Mouse (Mus musculus) hindbrain, embryonic 12.5 days (tissue): ENCODE data around the gene Mrtfb. TPM values are rescaled to one million over a fixed set of nuclear protein-coding genes. Genes with fewer than 3 reads are reported as not detected.
A peak's percentile ranks its signal among the peaks of the same experiment; 100 is the strongest.

Experiments used
- ATAC-seq: fragments of 200-750 bp; cut with Nextera tagmentation; 2 replicates; pipeline ENCODE4 v1.8.0; 2017; ENCODE audit warnings: moderate TSS enrichment; ENCODE audit not compliant: low FRiP score
- H3K27ac ChIP-seq: fragments of 300-500 bp; sonication (generic); 2 replicates; pipeline ENCODE4 v1.5.1; 2016; ENCODE audit warnings: mild to moderate bottlenecking
- H3K27me3 ChIP-seq: fragments of 300-500 bp; sonication (generic); 2 replicates; pipeline ENCODE4 v1.6.1; 2016; ENCODE audit warnings: mild to moderate bottlenecking
- H3K36me3 ChIP-seq: fragments of 300-500 bp; sonication (generic); 2 replicates; pipeline ENCODE4 v1.6.1; 2016; ENCODE audit warnings: mild to moderate bottlenecking
- H3K4me1 ChIP-seq: fragments of 300-500 bp; sonication (generic); 2 replicates; pipeline ENCODE4 v1.6.1; 2016
- H3K4me2 ChIP-seq: fragments of 300-500 bp; sonication (generic); replicated peaks from 2 replicates; pipeline ENCODE4 v1.6.1; 2016; ENCODE audit warnings: mild to moderate bottlenecking
- H3K4me3 ChIP-seq: fragments of 300-500 bp; sonication (generic); 2 replicates; pipeline ENCODE4 v1.5.1; 2016; ENCODE audit warnings: mild to moderate bottlenecking
- H3K9ac ChIP-seq: fragments of 300-500 bp; sonication (generic); 2 replicates; pipeline ENCODE4 v1.6.1; 2016; ENCODE audit warnings: mild to moderate bottlenecking, moderate library complexity
- H3K9me3 ChIP-seq: fragments of 300-500 bp; sonication (generic); replicated peaks from 2 replicates; pipeline ENCODE4 v1.6.1; 2016; ENCODE audit warnings: mild to moderate bottlenecking
- WGBS: fragments of 180-500 bp; shearing (Covaris S2); methylation state at CpG from one replicate; pipeline ENCODE4 v1.1.7; 2016; 5-methylcytosine and 5-hydroxymethylcytosine counted together
- polyA plus RNA-seq: library from polyadenylated mRNA; unstranded; fragments of >200 nt; fragmentation: Nextera tagmentation; extraction: Ambion mirVana; gene quantifications from 2 replicates; pipeline ENCODE4 v1.2.1, GENCODE M21; 2016

Mrtfb gene
- polyA plus RNA-seq, 1 experiment from 2014 or later, result 15.9 TPM

DNA sequence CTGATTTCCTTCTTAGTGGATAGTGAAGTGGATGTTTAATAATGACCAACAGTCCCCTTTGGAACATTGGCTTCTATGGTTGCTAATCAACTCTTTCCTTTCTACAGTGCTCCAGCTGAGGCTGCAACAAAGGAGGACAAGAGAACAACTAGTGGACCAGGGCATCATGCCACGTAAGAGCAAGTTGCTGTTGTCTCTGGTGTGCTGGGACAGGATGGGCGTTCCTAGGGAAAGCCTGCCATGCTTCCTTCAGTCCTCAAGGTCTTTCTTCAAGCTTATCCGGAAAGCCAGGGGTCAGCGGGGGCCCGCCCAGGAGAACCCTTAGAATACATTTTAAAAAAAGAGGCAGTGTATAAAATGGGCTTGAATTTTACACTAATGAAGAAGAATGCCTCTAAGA lies 121.9 kb downstream of the Mrtfb start:
- Histone ChIP-seq H3K4me1 (no peaks in the 10 kb centered on the region), H3K27me3 (no peaks in the 10 kb centered on the region), H3K4me2 (no peak overlapping the region), H3K36me3 (no peaks in the 10 kb centered on the region), H3K27ac (no peak overlapping the region), H3K9ac (no peak overlapping the region), H3K4me3 (no peak overlapping the region), H3K9me3 (no peaks in the 10 kb centered on the region)
- WGBS, result 91% methylated on average over 5 of the region's 5 CpGs
- no peak for ATAC-seq

DNA sequence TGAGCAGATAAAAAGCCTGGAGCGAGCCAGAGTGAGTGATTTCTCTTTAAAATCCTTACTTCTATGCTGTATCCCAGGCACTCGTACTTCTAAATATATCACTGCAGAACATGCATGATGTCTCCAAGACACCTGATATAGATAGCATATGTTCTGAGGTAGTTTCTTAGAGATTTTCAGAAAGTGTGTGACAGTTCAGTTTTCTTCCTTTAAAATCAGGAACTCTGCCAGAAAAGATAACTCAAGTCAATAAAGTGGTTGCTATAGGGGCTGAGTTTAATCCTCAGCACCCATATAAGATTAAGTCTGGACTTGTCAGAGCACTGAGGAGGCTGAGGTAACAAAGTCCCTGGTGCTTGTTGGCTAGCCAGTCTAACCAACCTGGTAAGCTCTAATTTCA lies 123.6 kb downstream of the Mrtfb start:
- no peaks in the 10 kb centered on the region for H3K27me3 ChIP-seq
- ATAC-seq, result no peak
- no peak overlapping the region for H3K4me2 ChIP-seq
- H3K36me3 ChIP-seq, result peaks cover 8% of the 10 kb centered on the region; the same call in 1 of the 2 replicates
- 90% methylated on average over 2 of the region's 2 CpGs for WGBS
- H3K9me3 ChIP-seq, result no peaks in the 10 kb centered on the region
- no peak overlapping the region for H3K9ac ChIP-seq
- H3K4me3 ChIP-seq, result no peak overlapping the region
- no peak overlapping the region for H3K27ac ChIP-seq
- no peaks in the 10 kb centered on the region for H3K4me1 ChIP-seq

DNA sequence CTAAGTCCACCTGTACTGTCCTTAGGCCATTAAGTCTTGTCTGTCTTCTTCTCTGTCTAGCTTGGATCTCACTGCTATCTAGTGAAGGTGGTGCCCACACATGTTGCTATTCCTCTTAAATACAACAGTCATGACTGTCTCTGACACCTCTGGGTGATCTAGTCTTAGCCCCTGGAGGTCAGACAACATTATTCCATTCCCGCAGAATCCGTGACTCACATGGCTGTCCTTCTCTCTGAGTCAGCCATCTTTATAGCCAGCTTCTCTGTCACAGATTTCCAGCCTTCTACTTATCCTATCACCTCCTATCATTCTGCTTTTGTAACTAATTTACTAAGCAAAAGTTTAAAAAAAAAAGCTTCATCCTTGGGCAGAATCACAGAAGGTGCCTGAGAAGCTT lies 125.5 kb downstream of the Mrtfb start:
- Histone ChIP-seq H3K9ac (no peak overlapping the region), H3K4me3 (no peak overlapping the region), H3K9me3 (no peaks in the 10 kb centered on the region), H3K36me3 (peaks cover 23% of the 10 kb centered on the region), H3K4me2 (no peak overlapping the region), H3K4me1 (no peaks in the 10 kb centered on the region), H3K27ac (no peak overlapping the region), H3K27me3 (no peaks in the 10 kb centered on the region)
- WGBS, result 95% methylated on average over 2 of the region's 2 CpGs
- ATAC-seq, result no peak

DNA sequence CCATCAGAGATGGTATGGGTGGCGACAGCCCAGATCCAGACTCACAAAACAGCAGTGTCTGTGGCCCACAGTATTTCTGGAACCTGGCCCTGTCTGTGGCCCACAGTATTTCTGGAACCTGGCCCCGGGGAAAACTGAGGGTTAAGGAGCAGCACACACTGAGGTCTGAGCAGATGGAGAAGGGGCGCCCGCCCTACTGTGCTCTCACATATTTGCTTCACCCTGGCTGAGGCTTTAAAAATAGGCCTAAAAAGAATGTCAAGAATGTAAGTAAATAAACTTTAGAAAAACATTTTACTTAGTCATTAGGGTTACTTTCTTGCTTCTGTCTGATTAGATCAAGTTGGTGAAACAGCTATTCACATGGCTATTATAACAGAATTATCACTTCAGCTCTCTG lies 131.0 kb downstream of the Mrtfb start:
- Histone ChIP-seq H3K36me3 (peaks cover 41% of the 10 kb centered on the region), H3K4me2 (no peak overlapping the region), H3K4me3 (no peak overlapping the region), H3K9me3 (no peaks in the 10 kb centered on the region), H3K9ac (no peak overlapping the region), H3K27ac (no peak overlapping the region), H3K4me1 (no peaks in the 10 kb centered on the region), H3K27me3 (no peaks in the 10 kb centered on the region)
- WGBS, result 85% methylated on average over 4 of the region's 4 CpGs
- no peak for ATAC-seq

DNA sequence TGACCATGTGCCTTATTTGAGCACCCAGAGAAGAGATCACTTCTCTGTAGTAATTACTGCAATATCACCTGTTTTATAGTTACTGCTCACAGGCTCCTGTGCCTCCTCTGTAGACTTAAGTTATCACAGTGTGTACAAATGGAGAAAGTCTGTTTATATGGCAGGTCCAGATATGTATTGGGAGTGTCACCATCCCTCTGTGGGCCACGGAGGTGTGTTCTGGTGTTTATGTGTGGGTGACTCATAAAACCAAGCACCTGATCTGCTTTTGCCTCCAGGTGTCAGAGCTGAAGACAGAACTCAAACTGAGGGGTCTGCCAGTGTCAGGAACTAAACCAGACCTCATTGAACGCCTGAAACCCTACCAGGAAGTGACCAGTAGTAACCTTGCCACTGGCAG lies 144.1 kb downstream of the Mrtfb start:
- no peaks in the 10 kb centered on the region for H3K27me3 ChIP-seq
- no peaks in the 10 kb centered on the region for H3K9me3 ChIP-seq
- 80% methylated on average over 2 of the region's 2 CpGs for WGBS
- H3K4me1 ChIP-seq, result no peaks in the 10 kb centered on the region
- peaks cover 75% of the 10 kb centered on the region for H3K36me3 ChIP-seq
- H3K27ac ChIP-seq, result no peak overlapping the region
- H3K4me3 ChIP-seq, result no peak overlapping the region
- H3K9ac ChIP-seq, result no peak overlapping the region
- H3K4me2 ChIP-seq, result no peak overlapping the region
- ATAC-seq, result no peak

DNA sequence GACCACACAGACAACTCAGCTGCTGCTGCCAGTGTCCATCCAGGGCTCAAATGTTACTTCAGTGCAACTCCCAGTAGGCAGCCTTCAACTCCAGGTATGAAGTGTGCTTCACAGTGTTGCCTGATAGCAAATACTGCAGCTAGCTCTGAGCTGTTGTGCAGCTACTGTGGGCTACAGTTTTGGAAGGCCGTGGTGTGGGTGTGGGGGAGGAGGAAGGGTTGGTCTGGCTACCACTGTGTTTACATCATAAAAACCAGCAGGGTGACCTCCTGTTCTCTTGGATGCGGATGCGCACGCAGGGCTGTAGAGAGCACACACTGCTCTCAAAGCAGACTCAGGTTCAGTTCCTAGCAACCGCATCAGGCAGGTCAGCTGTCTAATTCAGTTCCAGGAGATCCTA lies 145.3 kb downstream of the Mrtfb start:
- no peak overlapping the region for H3K27ac ChIP-seq
- no peak overlapping the region for H3K4me3 ChIP-seq
- H3K9ac ChIP-seq, result no peak overlapping the region
- peaks cover 76% of the 10 kb centered on the region for H3K36me3 ChIP-seq
- ATAC-seq, result no peak
- H3K4me1 ChIP-seq, result no peaks in the 10 kb centered on the region
- WGBS, result 80% methylated on average over 5 of the region's 5 CpGs
- no peaks in the 10 kb centered on the region for H3K27me3 ChIP-seq
- H3K9me3 ChIP-seq, result no peaks in the 10 kb centered on the region
- no peak overlapping the region for H3K4me2 ChIP-seq

DNA sequence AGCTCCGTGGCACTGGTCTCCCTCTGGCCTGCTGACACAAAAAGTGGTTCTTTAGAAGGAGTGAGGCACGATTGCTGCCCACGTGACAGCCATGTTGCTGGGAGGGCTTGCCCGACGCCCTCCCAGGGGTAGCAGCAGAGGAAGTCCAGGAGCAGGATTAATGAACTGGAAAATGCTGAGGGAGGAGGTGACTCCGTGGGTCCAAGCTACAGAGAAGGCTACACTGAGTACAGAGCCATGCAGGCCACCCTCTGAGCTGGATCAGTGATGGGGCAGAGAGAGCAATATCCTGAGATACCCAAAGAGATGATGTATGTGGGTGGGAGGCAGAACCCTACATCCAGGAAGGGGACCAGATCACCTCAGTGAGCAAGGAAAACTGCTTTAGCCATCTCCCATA lies 148.4 kb downstream of the Mrtfb start:
- H3K36me3 ChIP-seq, result peaks cover 58% of the 10 kb centered on the region
- H3K4me3 ChIP-seq, result no peak overlapping the region
- no peaks in the 10 kb centered on the region for H3K4me1 ChIP-seq
- H3K27me3 ChIP-seq, result no peaks in the 10 kb centered on the region
- no peak overlapping the region for H3K9ac ChIP-seq
- 78% methylated on average over 6 of the region's 6 CpGs for WGBS
- no peak overlapping the region for H3K4me2 ChIP-seq
- no peaks in the 10 kb centered on the region for H3K9me3 ChIP-seq
- no peak for ATAC-seq
- H3K27ac ChIP-seq, result no peak overlapping the region

DNA sequence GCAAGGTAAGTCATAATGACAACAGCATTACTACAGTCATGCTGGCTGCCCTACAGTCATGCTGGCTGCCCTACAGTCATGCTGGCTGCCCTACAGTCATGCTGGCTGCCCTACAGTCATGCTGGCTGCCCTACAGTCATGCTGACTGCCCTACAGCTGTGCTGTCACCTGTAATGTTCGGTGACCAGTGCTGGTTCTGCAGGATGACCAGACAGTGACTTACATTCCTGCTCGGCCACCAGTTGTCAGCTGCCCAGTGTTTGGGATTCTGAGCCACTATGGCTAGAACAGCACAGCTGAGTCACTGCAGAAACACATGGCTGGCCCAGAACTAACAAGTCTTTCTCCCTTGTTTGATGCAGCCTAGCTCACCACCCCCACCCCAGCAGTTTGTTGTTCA lies 149.1 kb downstream of the Mrtfb start:
- no peak overlapping the region for H3K9ac ChIP-seq
- no peak overlapping the region for H3K4me3 ChIP-seq
- no peaks in the 10 kb centered on the region for H3K27me3 ChIP-seq
- H3K4me2 ChIP-seq, result no peak overlapping the region
- ATAC-seq, result no peak
- H3K9me3 ChIP-seq, result no peaks in the 10 kb centered on the region
- no peaks in the 10 kb centered on the region for H3K4me1 ChIP-seq
- peaks cover 55% of the 10 kb centered on the region for H3K36me3 ChIP-seq
- no peak overlapping the region for H3K27ac ChIP-seq
- WGBS, result 83% methylated on average over 2 of the region's 2 CpGs

DNA sequence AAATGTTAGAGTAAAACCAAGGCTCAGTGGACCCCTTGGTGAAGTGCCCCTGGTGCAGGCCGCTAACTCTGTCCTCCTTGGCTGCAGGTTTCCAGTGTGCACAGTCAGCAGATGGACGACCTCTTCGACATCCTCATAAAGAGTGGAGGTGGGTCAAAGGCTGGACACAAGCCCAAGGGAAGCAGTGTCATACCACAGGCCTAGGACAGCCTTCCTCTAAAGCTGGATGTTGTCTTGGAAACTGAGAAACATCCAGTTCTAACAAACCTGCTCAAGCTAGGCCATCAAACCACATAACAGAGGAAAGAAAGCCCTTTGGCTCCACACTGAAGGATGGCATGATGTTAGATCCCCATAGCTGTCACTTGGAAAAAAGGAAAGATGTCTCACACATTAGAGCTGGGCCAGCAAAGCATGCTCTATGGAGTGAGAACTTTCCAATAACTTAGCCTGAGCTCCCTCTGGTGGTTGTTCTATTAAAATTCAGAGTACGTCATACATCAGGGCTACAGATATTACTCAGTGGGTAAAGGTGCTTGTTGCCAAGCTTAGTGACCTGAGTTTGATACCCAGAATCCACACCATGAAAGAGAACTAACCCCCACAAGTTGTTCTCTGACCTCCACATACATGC lies 153.4 kb downstream of the Mrtfb start:
- Histone ChIP-seq H3K4me3 (no peak overlapping the region), H3K4me2 (no peak overlapping the region), H3K4me1 (no peaks in the 10 kb centered on the region), H3K27me3 (no peaks in the 10 kb centered on the region), H3K9me3 (no peaks in the 10 kb centered on the region), H3K36me3 (peaks cover 43% of the 10 kb centered on the region), H3K9ac (no peak overlapping the region), H3K27ac (no peak overlapping the region)
- WGBS, result 70% methylated on average over 4 of the region's 4 CpGs
- ATAC-seq, result peak; percentile 61; the same call in 1 of the 2 replicates

DNA sequence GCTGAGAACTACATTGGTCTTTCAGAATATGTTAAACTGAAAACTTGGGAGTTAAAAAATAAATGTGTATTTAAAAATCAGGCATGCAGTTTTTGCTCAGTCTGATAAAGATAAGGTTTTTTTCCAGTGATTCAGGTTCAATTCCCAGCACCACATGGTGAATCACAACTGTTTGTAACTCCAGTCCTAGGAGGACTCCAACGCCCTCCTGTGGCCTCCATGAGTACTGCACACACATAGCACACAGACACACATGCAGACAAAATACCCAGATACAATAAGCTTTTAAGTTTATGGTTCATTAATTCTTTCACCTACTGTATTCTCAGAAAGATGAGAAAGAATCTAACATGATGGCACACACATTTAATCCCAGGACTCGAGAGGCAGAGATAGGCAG lies 154.5 kb downstream of the Mrtfb start:
- 89% methylated on average over 2 of the region's 2 CpGs for WGBS
- Histone ChIP-seq H3K27me3 (no peaks in the 10 kb centered on the region), H3K36me3 (peaks cover 32% of the 10 kb centered on the region), H3K4me2 (no peak overlapping the region), H3K9ac (no peak overlapping the region), H3K9me3 (no peaks in the 10 kb centered on the region), H3K27ac (no peak overlapping the region), H3K4me1 (no peaks in the 10 kb centered on the region), H3K4me3 (no peak overlapping the region)
- ATAC-seq, result no peak

DNA sequence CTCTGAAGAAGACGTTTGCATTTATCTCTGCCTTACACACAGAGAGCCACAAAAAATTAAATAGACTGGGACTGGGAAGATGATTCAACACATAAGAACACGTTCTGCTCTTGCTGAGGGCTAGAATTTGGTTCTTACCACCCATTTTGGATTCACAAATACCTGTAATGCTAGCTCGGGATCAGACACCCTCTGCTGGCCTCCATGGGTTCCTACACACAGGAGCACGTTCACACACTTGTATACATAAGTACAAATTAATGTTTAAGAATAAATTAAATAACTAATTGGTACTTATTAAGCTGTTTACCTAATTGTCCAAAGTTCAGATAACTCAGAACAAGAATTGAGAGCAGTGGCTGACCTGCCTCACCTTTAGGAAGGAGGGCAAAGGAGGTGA lies 155.2 kb downstream of the Mrtfb start:
- Histone ChIP-seq H3K4me3 (no peak overlapping the region), H3K4me1 (no peaks in the 10 kb centered on the region), H3K9ac (no peak overlapping the region), H3K9me3 (no peaks in the 10 kb centered on the region), H3K27me3 (no peaks in the 10 kb centered on the region), H3K4me2 (no peak overlapping the region), H3K36me3 (peaks cover 28% of the 10 kb centered on the region), H3K27ac (no peak overlapping the region)
- WGBS, result 94% methylated on average over 4 of the region's 4 CpGs
- no peak for ATAC-seq

DNA sequence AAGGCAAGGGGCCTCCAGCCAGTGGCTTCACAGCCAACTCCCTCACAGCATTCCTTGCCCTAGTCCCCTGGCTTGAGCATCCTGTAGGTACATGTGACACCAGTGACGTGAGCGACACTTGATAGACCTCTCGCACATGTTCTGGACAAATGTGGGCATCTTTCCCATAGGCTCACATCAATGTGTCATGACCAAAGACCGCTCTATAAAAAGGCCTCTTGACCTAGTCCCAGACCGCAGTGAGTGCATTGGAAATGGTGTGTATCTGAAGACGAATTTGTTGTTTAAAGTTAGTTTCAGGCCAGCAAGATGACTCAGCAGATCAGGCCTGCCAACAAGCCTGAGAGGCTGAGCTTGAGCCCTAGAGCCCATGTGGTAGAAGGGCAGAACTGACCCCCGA lies 158.3 kb downstream of the Mrtfb start:
- WGBS, result 94% methylated on average over 7 of the region's 7 CpGs
- H3K9ac ChIP-seq, result no peak overlapping the region
- H3K27ac ChIP-seq, result no peak overlapping the region
- H3K4me1 ChIP-seq, result no peaks in the 10 kb centered on the region
- no peaks in the 10 kb centered on the region for H3K9me3 ChIP-seq
- H3K27me3 ChIP-seq, result no peaks in the 10 kb centered on the region
- H3K4me2 ChIP-seq, result no peak overlapping the region
- no peak for ATAC-seq
- H3K36me3 ChIP-seq, result peaks cover 28% of the 10 kb centered on the region
- H3K4me3 ChIP-seq, result no peak overlapping the region

DNA sequence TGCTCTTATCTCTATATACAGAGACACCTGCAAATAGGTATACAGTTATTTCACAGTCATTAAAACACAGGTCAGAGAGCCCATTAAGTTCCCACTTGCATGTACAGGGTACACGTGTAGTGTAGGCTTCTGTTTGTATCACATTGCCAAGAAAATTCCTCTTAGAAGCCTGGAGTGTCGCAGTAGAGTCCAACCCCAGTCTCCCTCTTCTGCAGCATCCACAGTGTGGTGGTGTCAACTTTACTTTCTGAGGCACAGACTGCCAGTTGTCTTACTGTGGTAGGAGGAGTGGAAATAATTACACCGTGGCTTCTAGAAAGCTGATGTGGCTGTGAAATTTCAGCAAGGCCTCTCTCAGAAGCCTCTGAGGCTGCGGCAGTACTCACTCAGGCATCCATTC lies 158.7 kb downstream of the Mrtfb start:
- Histone ChIP-seq H3K9me3 (no peaks in the 10 kb centered on the region), H3K4me3 (no peak overlapping the region), H3K27ac (no peak overlapping the region), H3K36me3 (peaks cover 26% of the 10 kb centered on the region), H3K4me1 (no peaks in the 10 kb centered on the region), H3K9ac (no peak overlapping the region), H3K4me2 (no peak overlapping the region), H3K27me3 (no peaks in the 10 kb centered on the region)
- no peak for ATAC-seq
- 96% methylated on average over 4 of the region's 4 CpGs for WGBS
